Mouse (Mus musculus) c-Kit-positive CD71-positive TER-119-negative erythroid progenitor cells, embryonic 14.5 days (primary cell): ENCODE data around the gene Tex38.
A peak's percentile ranks its signal among the peaks of the same experiment; 100 is the strongest.

Experiments
- DNase-seq: peaks from one replicate; pipeline ENCODE4 v3.0.0-alpha.2; 2013; ENCODE audit warnings: low read depth

The Tex38 gene

DNA sequence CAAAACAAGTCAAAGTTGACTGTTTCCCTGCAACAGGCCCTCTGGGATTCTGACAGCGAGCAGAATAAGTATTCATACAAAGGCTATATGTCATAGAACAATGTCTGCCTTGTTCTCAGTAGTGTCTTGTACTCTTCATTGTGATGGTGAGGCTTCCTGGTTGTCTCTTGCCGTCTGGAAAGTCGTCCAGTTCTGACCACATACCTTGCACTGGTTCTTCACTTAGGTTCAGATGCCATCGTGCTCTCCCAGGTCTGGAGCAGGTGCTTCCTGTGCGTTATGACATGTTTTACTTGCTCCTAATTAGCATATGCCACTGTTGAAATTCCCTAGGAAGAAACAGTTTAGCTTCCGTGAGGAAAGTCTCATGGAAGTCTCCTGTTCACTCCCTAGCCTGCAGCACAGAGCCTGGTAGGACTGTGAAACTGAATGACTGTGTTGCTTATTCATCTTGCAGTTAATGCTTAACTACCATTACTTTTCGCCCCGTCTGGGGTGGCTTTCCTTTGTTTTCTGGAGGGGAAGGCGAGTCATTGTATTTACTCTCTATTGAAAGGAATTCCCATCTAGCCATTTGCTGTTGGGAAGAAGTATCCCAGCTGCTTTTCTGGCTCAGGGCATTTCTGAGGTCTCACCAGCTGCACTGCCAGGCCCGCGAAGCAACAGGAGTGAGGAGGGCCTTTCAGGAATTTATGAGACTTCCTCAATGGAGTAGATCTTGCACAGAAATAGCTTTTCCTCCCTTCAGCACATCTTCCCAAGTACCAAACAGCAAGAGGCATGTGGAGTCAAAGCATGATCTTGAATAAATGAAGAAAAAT is 13.0 kb downstream of the Tex38 start:
- no peak for DNase-seq

- DNase-seq, result no peak
Measured at GRCm38 (mm10) chr4:115764581-115764980, 16.2 kb downstream of the Tex38 start.

GRCm38 (mm10) chr4:115761206-115761605 is 19.6 kb downstream of the Tex38 start:
- DNase-seq, result no peak

DNA sequence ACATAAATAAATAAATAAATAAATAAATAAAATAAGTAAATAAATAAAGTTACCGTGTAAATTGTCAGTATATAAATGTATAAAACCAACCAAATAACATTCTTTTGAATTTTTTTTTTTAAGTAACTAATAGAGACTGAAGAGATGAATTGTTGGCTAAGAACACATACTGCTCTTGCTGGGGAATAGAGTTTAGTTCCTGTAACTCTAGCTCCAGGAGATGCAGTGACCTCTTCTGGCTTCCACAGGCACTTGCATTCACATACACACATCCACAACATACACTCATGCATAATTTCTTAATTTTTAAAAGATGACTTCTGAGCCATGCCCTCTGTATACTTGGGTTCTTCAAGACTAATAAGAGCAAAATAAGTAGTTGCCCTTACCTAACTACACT is 26.0 kb downstream of the Tex38 start:
- DNase-seq, result no peak

DNA sequence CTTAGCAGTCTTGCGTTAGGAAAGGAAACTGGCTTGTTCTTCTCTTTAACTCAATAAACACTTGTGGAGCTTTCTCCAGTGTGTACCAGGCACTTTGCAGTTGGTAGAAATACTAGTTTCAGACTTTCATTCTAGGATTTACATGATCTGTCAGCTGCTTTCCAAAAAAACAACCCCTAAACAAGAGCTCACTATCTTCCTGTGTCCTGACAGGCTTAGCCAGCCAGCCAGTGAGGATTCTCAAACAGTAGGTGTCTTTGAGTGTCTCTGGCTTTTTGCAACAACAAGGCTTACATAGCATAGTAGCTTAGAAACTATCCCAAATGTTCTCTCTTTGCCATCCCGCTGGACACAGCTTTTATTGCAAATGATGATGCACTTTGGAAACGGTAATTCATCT is 26.7 kb downstream of the Tex38 start:
- DNase-seq, result no peak

DNA sequence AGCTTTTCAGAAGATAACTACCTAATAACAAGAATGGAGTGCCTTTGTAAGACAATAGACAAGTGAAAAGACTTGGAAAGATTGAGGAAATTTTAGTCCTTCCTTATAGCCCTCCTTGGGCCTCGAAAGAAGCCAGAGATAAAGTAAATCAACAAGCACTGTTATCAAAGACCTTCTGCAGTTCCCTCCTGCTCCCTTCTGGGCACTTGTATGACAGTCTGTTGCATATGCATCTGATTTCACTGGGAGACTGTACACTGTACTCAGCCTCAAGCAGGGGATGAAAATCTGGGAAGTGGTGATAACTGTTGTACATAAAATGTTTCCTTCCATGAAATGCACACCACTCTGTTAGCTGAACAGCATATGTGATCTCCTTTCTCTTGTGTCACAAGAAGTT is 31.5 kb downstream of the Tex38 start:
- DNase-seq, result no peak

DNA sequence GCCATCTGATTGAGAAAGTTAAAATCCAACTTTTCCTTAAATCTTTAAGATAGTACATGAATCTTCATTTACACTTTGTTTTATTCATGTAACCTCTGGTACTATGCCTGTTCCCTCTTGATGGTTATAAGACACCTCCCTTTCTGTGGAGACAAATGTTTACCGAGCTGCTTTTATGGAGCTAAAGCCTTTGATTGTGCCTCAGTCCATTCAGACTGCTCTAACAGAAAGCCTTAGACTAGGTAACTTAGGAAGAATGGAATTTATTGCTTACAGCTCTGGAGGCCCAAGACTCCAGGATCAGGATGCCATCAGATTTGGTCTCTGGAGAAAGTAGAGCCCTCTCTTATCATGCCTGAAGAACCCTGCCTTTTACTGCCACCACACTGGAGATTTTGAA is 32.6 kb downstream of the Tex38 start:
- no peak for DNase-seq

DNA sequence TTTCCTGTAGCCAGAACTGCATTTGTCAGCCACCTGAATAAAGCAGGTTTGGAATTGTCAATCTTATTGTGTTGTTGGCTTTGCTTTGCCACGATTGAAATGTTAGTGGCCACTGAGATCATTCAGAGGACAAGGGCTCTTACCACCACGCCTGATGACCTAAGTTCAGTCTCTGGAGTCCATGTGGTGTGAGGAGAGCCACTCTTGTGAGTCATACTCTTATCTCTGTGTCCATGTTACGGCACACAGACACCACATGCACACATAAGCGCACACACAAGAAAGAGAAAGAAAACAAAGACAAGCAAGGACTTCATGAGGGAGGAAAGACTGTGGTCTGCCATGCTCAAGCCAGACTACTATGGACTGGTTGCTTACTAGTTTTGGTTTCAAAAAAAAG is 37.7 kb downstream of the Tex38 start:
- no peak for DNase-seq

DNA sequence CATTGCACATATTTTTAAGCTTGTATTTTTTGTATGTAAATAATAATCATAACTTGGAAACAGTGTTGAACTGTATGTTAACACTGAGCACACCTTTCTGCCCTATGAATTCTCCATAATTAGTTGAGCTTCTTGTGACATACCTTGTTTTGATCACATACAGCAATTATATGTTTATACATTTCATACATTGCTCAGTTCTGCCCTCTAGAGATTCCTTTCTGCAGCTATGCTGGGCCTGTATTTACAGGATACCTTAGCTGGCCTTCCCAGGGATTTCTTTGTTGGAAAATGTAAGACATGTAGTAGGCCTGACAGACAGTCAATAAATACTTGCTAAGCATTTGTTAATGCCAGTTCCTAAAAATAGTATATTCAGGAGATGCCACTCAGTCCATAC is 38.2 kb downstream of the Tex38 start:
- DNase-seq, result no peak

- no peak for DNase-seq
Measured at GRCm38 (mm10) chr4:115738481-115738985, 42.3 kb downstream of the Tex38 start.

DNA sequence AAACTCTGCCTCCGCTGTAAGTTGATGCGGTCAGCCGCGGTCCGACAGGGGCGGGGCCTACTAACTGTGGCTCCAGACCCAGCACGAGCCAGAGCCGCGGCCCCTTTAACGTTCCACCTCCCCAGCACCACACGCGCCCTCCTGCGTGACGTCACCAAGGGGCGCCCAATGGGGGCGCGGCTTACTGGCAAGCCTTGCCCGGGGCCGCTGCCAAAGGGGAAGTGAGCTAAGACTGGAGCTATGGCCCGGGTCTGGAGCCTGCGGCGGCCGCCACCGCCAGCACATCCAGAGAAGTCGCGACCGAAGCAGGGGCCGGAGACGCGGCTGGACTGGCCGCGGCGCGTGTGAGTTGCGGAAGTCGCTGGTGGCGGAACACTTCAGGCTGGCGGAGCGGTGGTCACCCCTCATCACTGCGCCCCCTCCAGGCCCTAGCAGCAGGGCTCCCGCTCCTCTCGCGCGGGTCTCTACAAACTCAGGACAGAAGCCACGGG is 43.2 kb downstream of the Tex38 start, which contains the start of gene Efcab14:
Efcab14 (plus strand) TSS at position 194 of the 491 bp plus-strand sequence.
- peak; percentile 96 for DNase-seq

- no peak for DNase-seq
Measured at GRCm38 (mm10) chr4:115734867-115735266, 46.0 kb downstream of the Tex38 start.

DNA sequence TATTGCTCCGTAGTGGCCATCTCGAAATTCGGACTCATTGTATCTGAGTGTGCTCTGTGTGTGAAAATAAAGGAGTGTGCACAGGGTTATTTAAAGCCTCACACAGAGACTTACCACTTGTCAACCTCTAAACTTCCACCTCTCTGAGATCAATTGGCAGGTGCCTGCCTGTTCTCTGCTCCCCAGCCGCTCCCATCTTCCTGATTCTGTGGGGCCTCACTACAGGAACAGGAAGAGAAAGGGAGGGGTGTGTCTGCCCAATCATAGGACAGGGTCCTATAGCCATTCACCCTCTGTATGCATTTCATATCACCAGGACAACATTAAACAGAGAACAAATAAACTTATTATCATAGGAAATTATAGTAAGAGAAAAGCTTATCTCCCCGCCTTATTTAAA is 47.1 kb downstream of the Tex38 start:
- DNase-seq, result no peak

- no peak for DNase-seq
Measured at GRCm38 (mm10) chr4:115732223-115732818, 48.5 kb downstream of the Tex38 start.

DNA sequence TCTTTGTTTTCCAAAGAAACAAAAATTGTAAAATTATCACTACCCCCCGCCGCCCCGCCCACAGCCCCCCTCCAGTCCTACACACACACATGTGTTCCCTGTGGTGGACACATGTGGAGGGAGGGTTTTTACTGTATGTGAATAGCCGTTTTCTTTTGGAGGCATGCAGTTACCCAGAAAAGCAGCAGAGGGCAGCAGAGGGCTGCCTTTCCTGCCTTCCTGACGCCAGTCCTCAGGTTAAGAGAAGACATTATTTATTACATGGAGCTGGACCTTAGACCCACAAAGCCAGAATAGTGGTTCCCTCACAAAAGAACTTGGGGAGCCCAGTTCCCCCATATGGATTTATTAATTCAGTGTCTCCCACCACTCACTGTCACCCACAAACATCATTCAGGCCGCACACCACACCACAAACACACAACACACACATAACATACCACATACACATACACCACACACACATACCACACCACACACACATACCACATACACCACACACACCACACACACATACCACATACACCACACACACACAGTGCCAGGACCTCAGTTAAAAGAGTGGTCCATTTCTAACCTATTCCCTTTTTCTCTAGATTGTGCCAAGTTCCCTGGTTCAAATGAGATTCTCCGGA is 49.1 kb downstream of the Tex38 start:
- peak; percentile 54 for DNase-seq
